Mouse (Mus musculus): ENCODE measurements around the gene Fam78a. TPM values are rescaled to one million over a fixed set of nuclear protein-coding genes. Genes with fewer than 3 reads are reported as not detected.

The Fam78a gene
- polyA plus RNA-seq, 1 experiment from 2014 or later: 0.46 TPM

DNA sequence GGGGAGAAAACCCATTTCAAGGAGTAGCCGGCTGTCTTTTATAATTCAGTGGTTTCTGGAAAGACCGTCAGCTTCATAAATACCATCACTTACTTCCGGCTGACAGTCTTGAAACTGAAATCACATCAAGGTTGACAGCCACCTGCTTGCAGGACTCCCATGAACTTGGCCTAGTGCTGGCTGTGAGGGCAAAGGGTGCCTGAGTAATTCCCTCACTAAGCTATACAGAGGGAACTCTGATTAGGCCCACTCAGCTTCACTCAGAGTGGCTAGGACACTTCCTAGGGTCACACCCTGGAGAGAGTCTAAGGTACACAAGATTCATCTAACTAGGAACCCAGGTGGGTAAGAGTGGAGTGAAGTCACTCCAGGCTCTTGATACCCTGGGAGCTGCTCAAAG is 4.0 kb downstream of the Fam78a start:
- H3K4me1 ChIP-seq: peaks cover 16% of the 10 kb centered on the region
- no peak overlapping the region for H3K9ac ChIP-seq (replicated peaks)
- 82% methylated on average over 3 of the region's 3 CpGs for WGBS
- no peak overlapping the region for H3K27ac ChIP-seq (replicated peaks)
- H3K27me3 ChIP-seq: peaks cover 40% of the 10 kb centered on the region
- H3K4me3 ChIP-seq: no peak overlapping the region
- no peak overlapping the region for H3K4me2 ChIP-seq (replicated peaks)
- no peaks in the 10 kb centered on the region for H3K36me3 ChIP-seq
- no peak for ATAC-seq (replicated peaks)
- H3K9me3 ChIP-seq: no peaks in the 10 kb centered on the region

GRCm38 (mm10) chr2:32079191-32079725 is 5.4 kb downstream of the Fam78a start:
- 88% methylated on average over 14 of the region's 14 CpGs for WGBS
- Histone ChIP-seq H3K27me3 (peaks cover 29% of the 10 kb centered on the region), H3K9ac (replicated peaks) (no peak overlapping the region), H3K4me2 (replicated peaks) (no peak overlapping the region), H3K4me3 (no peak overlapping the region), H3K9me3 (no peaks in the 10 kb centered on the region), H3K27ac (replicated peaks) (no peak overlapping the region), H3K4me1 (peaks cover 14% of the 10 kb centered on the region), H3K36me3 (no peaks in the 10 kb centered on the region)
- ATAC-seq (replicated peaks): no peak

GRCm38 (mm10) chr2:32078522-32078921 is 6.1 kb downstream of the Fam78a start:
- Histone ChIP-seq H3K4me3 (no peak overlapping the region), H3K27ac (replicated peaks) (no peak overlapping the region), H3K4me1 (peaks cover 6% of the 10 kb centered on the region), H3K4me2 (replicated peaks) (no peak overlapping the region), H3K27me3 (peaks cover 21% of the 10 kb centered on the region), H3K9ac (replicated peaks) (no peak overlapping the region), H3K9me3 (no peaks in the 10 kb centered on the region), H3K36me3 (no peaks in the 10 kb centered on the region)
- 62% methylated on average over 8 of the region's 8 CpGs for WGBS
- ATAC-seq (replicated peaks): no peak

GRCm38 (mm10) chr2:32077744-32078143 is 6.9 kb downstream of the Fam78a start:
- no peak for ATAC-seq (replicated peaks)
- no peak overlapping the region for H3K4me2 ChIP-seq (replicated peaks)
- no peaks in the 10 kb centered on the region for H3K4me1 ChIP-seq
- no peaks in the 10 kb centered on the region for H3K9me3 ChIP-seq
- peaks cover 13% of the 10 kb centered on the region for H3K27me3 ChIP-seq
- no peak overlapping the region for H3K27ac ChIP-seq (replicated peaks)
- no peaks in the 10 kb centered on the region for H3K36me3 ChIP-seq
- no peak overlapping the region for H3K4me3 ChIP-seq
- H3K9ac ChIP-seq (replicated peaks): no peak overlapping the region
- WGBS: 82% methylated on average over 10 of the region's 10 CpGs

DNA sequence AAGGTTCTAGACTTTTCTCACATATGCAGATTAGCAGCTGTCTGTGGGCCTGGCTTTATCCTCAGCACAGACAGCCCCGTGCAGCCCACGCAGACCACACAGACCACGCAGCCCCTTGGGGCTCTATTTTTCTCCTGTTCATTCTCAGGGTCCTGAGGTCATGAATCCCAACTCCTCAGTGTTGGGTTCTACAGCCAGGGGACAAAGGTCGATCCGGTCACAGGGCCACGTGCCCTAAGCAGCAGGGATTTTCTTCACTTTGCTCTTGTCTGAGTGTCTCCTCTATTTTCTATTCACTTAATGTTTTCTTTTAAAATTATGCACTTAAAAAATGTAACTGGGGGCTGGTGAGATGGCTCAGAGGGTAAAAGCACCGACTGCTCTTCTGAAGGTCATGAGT is 9.3 kb downstream of the Fam78a start:
- Histone ChIP-seq H3K9ac (replicated peaks) (no peak overlapping the region), H3K4me2 (replicated peaks) (no peak overlapping the region), H3K36me3 (no peaks in the 10 kb centered on the region), H3K4me1 (no peaks in the 10 kb centered on the region), H3K27me3 (no peaks in the 10 kb centered on the region), H3K9me3 (no peaks in the 10 kb centered on the region), H3K4me3 (no peak overlapping the region), H3K27ac (replicated peaks) (no peak overlapping the region)
- 67% methylated on average over 7 of the region's 7 CpGs for WGBS
- no peak for ATAC-seq (replicated peaks)

DNA sequence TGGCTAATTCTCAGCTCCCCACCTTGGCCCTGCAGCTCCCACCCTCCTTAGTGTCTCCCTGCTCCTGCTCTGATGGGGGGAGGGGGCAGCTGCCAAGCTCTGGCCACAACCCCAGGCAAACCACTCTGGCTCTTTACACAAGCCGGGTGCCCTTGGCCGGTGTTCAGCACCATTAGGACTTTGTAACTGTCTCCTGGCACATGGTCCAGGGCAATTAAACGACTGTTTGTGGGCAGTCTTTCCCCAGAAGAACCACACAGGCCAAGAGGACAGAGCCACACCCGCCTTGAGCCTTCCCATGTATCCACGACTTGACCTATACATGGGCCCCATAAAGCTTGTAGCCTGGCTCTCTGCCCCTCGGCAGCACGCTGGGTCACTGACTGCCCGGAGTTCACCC is 10.3 kb downstream of the Fam78a start:
- Histone ChIP-seq H3K27ac (replicated peaks) (no peak overlapping the region), H3K9ac (replicated peaks) (no peak overlapping the region), H3K27me3 (no peaks in the 10 kb centered on the region), H3K36me3 (no peaks in the 10 kb centered on the region), H3K9me3 (no peaks in the 10 kb centered on the region), H3K4me1 (no peaks in the 10 kb centered on the region), H3K4me3 (no peak overlapping the region), H3K4me2 (replicated peaks) (no peak overlapping the region)
- no peak for ATAC-seq (replicated peaks)
- WGBS: 70% methylated on average over 8 of the region's 8 CpGs

DNA sequence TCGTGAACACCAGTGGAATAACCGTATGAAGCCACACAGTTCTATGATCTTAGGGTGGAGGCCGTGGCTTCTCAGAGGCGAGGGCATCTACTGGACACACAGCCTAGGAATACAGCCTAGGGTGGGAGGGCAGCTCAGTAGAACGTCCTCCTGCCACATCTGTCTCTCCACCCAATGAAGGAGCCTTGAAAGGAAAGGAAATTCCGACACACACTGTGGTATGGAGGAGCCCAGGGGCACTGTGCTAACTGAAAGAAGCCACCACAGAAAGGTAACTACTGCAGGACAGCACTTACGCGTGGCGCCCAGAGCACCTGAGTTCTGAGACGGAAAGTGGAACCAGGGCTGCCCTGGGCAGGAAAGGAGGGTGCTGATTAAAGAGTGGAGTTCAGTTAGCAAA is 13.9 kb downstream of the Fam78a start:
- H3K4me3 ChIP-seq: no peak overlapping the region
- no peak overlapping the region for H3K27ac ChIP-seq (replicated peaks)
- WGBS: 87% methylated on average over 10 of the region's 10 CpGs
- H3K9ac ChIP-seq (replicated peaks): no peak overlapping the region
- H3K4me1 ChIP-seq: no peaks in the 10 kb centered on the region
- H3K4me2 ChIP-seq (replicated peaks): no peak overlapping the region
- H3K9me3 ChIP-seq: no peaks in the 10 kb centered on the region
- H3K36me3 ChIP-seq: no peaks in the 10 kb centered on the region
- ATAC-seq (replicated peaks): no peak
- 0 out of 2 replicates have a peak, but pooled peaks cover 2% of the 10 kb centered on the region for H3K27me3 ChIP-seq

DNA sequence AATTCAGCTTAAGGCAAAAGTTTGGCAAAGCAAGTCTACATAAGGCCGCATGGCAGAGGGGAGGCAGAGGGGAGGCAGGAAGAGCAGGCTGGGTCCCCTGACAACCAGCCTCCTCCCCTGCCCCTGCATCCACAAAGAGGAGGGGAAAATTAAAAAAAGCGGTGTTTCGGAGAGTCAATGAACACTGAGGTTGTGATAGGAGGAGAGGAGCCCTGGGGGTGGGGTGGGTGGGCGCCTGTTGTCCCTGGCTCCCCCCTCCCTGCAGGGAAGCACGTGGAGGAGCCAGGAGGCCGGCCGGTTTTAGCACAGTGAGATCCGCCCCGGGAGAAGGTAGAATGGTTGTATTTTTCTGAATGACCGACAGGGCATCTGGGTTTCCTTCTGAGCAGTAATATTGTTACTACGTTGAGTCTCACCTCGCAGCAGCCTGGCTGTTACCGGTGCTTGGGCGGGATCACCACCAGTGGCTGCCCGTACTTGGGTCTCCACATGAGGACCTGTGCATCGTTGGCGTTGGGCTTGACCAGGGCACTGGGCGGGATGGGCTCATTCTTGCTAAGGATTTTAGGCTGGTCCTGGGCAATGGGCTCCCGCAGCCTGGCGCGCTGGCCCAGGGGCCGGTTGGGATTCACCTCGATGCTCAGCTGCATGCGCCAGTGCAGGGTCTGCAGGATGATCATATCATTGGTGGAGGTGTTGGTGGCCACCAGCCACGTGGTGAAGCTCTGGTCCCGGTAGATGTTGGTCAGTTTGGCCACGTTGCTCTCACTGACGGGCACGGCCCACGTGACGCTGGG is 15.6 kb downstream of the Fam78a start:
- H3K4me3 ChIP-seq: no peak overlapping the region
- H3K36me3 ChIP-seq: no peaks in the 10 kb centered on the region
- WGBS: 57% methylated on average over 31 of the region's 31 CpGs
- H3K4me1 ChIP-seq: no peaks in the 10 kb centered on the region
- no peaks in the 10 kb centered on the region for H3K9me3 ChIP-seq
- no peak overlapping the region for H3K27ac ChIP-seq (replicated peaks)
- no peak overlapping the region for H3K4me2 ChIP-seq (replicated peaks)
- ATAC-seq (replicated peaks): no peak
- 0 out of 2 replicates have a peak, but pooled peaks cover 2% of the 10 kb centered on the region for H3K27me3 ChIP-seq
- H3K9ac ChIP-seq (replicated peaks): no peak overlapping the region

GRCm38 (mm10) chr2:32066005-32066404 is 18.7 kb downstream of the Fam78a start:
- Histone ChIP-seq H3K27ac (replicated peaks) (no peak overlapping the region), H3K36me3 (no peaks in the 10 kb centered on the region), H3K27me3 (0 out of 2 replicates have a peak, but pooled peaks cover 2% of the 10 kb centered on the region), H3K4me3 (no peak overlapping the region), H3K4me1 (no peaks in the 10 kb centered on the region), H3K9ac (replicated peaks) (no peak overlapping the region), H3K9me3 (no peaks in the 10 kb centered on the region), H3K4me2 (replicated peaks) (no peak overlapping the region)
- ATAC-seq (replicated peaks): no peak
- WGBS: 77% methylated on average over 4 of the region's 4 CpGs

- no peak for ATAC-seq (replicated peaks)
- 0 out of 2 replicates have a peak, but pooled peaks cover 2% of the 10 kb centered on the region for H3K27me3 ChIP-seq
- H3K9ac ChIP-seq (replicated peaks): no peak overlapping the region
- H3K36me3 ChIP-seq: no peaks in the 10 kb centered on the region
- no peak overlapping the region for H3K27ac ChIP-seq (replicated peaks)
- H3K4me2 ChIP-seq (replicated peaks): no peak overlapping the region
- no peaks in the 10 kb centered on the region for H3K9me3 ChIP-seq
- WGBS: 84% methylated on average over 5 of the region's 5 CpGs
- no peaks in the 10 kb centered on the region for H3K4me1 ChIP-seq
- H3K4me3 ChIP-seq: no peak overlapping the region
Observed at GRCm38 (mm10) chr2:32065371-32065791, 19.3 kb downstream of the Fam78a start.

- H3K4me2 ChIP-seq (replicated peaks): no peak overlapping the region
- H3K27ac ChIP-seq (replicated peaks): no peak overlapping the region
- 63% methylated on average over 13 of the region's 13 CpGs for WGBS
- 0 out of 2 replicates have a peak, but pooled peaks cover 2% of the 10 kb centered on the region for H3K27me3 ChIP-seq
- H3K36me3 ChIP-seq: no peaks in the 10 kb centered on the region
- no peaks in the 10 kb centered on the region for H3K4me1 ChIP-seq
- no peak for ATAC-seq (replicated peaks)
- H3K9me3 ChIP-seq: no peaks in the 10 kb centered on the region
- H3K4me3 ChIP-seq: no peak overlapping the region
- H3K9ac ChIP-seq (replicated peaks): no peak overlapping the region
Observed at GRCm38 (mm10) chr2:32064913-32065312, 19.7 kb downstream of the Fam78a start.

DNA sequence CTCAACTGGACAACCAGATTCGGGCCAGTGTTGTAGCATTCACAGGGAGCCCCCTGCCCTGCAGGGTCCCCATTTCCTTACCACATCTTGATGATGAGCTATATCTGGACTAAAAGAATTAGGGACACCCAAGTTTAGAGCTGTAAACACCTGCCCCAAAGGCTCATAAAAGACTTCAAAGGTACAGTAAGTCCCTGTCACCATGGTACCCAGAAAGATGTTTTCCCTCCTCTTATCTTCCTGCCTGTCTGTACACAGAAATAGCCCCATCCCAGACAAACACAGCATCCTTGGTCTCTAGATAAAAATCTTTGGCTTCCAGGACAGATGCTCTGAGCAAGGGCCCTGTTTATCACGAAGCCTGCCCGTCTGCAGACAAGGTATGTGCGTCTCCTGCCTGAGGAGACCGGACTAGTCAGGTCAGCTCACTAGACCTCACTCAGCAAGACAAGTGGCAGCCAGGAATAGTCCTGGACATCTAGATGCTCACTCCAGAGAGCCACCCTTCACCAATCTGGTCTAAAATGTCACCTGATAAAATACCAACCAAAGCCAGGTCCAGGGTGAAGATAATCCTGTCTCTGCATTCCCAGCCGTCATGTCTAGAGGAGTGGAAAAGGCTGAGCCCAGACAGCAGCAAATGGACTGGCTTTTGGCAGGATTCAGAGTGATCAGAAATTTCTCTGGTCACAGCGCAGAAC is 21.1 kb downstream of the Fam78a start:
- Histone ChIP-seq H3K4me1 (no peaks in the 10 kb centered on the region), H3K27me3 (0 out of 2 replicates have a peak, but pooled peaks cover 2% of the 10 kb centered on the region), H3K9ac (replicated peaks) (no peak overlapping the region), H3K36me3 (no peaks in the 10 kb centered on the region), H3K27ac (replicated peaks) (no peak overlapping the region), H3K9me3 (no peaks in the 10 kb centered on the region), H3K4me2 (replicated peaks) (no peak overlapping the region), H3K4me3 (no peak overlapping the region)
- no peak for ATAC-seq (replicated peaks)
- 82% methylated on average over 7 of the region's 7 CpGs for WGBS

Data from forebrain, embryonic 15.5 days (tissue).